Mouse (Mus musculus): Measurements from ENCODE around the gene Drd3. TPM values are rescaled to one million over a fixed set of nuclear protein-coding genes. Genes with fewer than 3 reads are reported as not detected.

Drd3 gene
- total RNA-seq, 2 experiments from 2014 or later = not detected

Other genes starting within 250 kb of the Drd3 start
- not detected in 2 replicates for gene Tigit, start 89.9 kb upstream of the Drd3 start, total RNA-seq (2014; fragmentation: Nextera tagmentation)
- gene Tigit, start 89.9 kb upstream of the Drd3 start, total RNA-seq (2017) = not detected in 2 replicates
- gene Ccdc191, start 135.8 kb downstream of the Drd3 start, total RNA-seq (2014; fragmentation: Nextera tagmentation) = 5.5 and 12.8 TPM in 2 replicates
- gene Ccdc191, start 135.8 kb downstream of the Drd3 start, total RNA-seq (2017) = 17.7 and 18.2 TPM in 2 replicates
- gene Qtrt2, start 172.8 kb downstream of the Drd3 start, total RNA-seq (2014; fragmentation: Nextera tagmentation) = 18.0 and 27.8 TPM in 2 replicates
- 27.3 and 58.6 TPM in 2 replicates for gene Qtrt2, start 172.8 kb downstream of the Drd3 start, total RNA-seq (2017)
- gene Zdhhc23, start 225.8 kb downstream of the Drd3 start, total RNA-seq (2014; fragmentation: Nextera tagmentation) = 0.60 and 1.4 TPM in 2 replicates
- 0.52 and 0.78 TPM in 2 replicates for gene Zdhhc23, start 225.8 kb downstream of the Drd3 start, total RNA-seq (2017)

Measured in granulocyte monocyte progenitor cell, adult 5-6 weeks (primary cell).